Mouse (Mus musculus) olfactory bulb, adult 2 months (tissue): Measurements from ENCODE around the gene Stub1.

Experiments used
- CTCF ChIP-seq: fragments of 200-500 bp; IDR thresholded peaks from 2 replicates; pipeline ENCODE4 v1.5.1; 2012; ENCODE audit warnings: low read depth, mild to moderate bottlenecking, low read length, moderate library complexity; ENCODE audit not compliant: insufficient read depth
- POLR2A ChIP-seq: fragments of 200-500 bp; IDR thresholded peaks from 2 replicates; pipeline ENCODE4 v1.6.1; 2012; ENCODE audit warnings: mild to moderate bottlenecking, low read depth, low read length, moderate library complexity; ENCODE audit not compliant: insufficient read depth

- TF ChIP-seq CTCF = no peak
- TF ChIP-seq POLR2A = no peak
Measured at GRCm38 (mm10) chr17:25874148-25874720, 41.0 kb upstream of the Stub1 start.
